Mouse (Mus musculus): ENCODE measurements at regions not wholly inside any gene's neighbourhood (a gene's known extent, or its start where the extent isn't known, plus 50 kb on each side); places are given as distances from the start of the nearest gene placed in this dataset.

GRCm38 (mm10) chr16:70920047-70920446 is 606.3 kb downstream of the Gbe1 start:
- TF ChIP-seq CTCF (IDR thresholded peaks at IDR 0.05; ENCODE audit: borderline replicate concordance, extremely low read depth, insufficient read depth, insufficient read length) (no peak), POLR2A (IDR thresholded peaks at IDR 0.05; ENCODE audit: borderline replicate concordance, extremely low read depth, insufficient read depth, insufficient read length, poor library complexity, severe bottlenecking) (no peak)
